Mouse (Mus musculus) adrenal gland, adult 2 months (tissue): ENCODE results near the gene Ube2z. TPM values are rescaled to one million over a fixed set of nuclear protein-coding genes. Genes with fewer than 3 reads are reported as not detected.

Source experiments
- DNase-seq: peaks from one replicate; pipeline ENCODE4 v3.0.0; 2021
- polyA plus RNA-seq: library from polyadenylated mRNA; depleted of rRNA; stranded (reverse); fragments of >200 nt; gene quantifications from 2 replicates; pipeline ENCODE4 v1.2.3, GENCODE M21; 2012
- total RNA-seq, 2 experiments: library from RNA; stranded (reverse); gene quantifications; 2 replicates each; pipeline ENCODE4 v1.2.3; 2021

Ube2z gene
- total and polyA plus RNA-seq, 3 experiments, result 20.7 to 46.5 (median 45.3) TPM

GRCm38 (mm10) chr11:96058309-96058708, 6.9 kb downstream of the Ube2z start:
- DNase-seq, result no peak

- DNase-seq, result no peak
These were observed 14.3 kb downstream of the Ube2z start for GRCm38 (mm10) chr11:96050854-96051253.

- DNase-seq, result no peak
These were observed 15.2 kb downstream of the Ube2z start for GRCm38 (mm10) chr11:96049939-96050338.

- no peak for DNase-seq
These were observed 17.5 kb downstream of the Ube2z start for GRCm38 (mm10) chr11:96047469-96048373.

- no peak for DNase-seq
These were observed 18.4 kb downstream of the Ube2z start for GRCm38 (mm10) chr11:96046793-96047192.

- no peak for DNase-seq
These were observed 19.2 kb downstream of the Ube2z start for GRCm38 (mm10) chr11:96046028-96046427.

- DNase-seq, result no peak
These were observed 20.2 kb downstream of the Ube2z start for GRCm38 (mm10) chr11:96044803-96045567.

- DNase-seq, result no peak
These were observed 26.6 kb downstream of the Ube2z start for GRCm38 (mm10) chr11:96038560-96038959.

- DNase-seq, result no peak
These were observed 27.7 kb downstream of the Ube2z start for GRCm38 (mm10) chr11:96037499-96037898.

GRCm38 (mm10) chr11:96035133-96035532, 30.1 kb downstream of the Ube2z start:
- no peak for DNase-seq

- peak; percentile 95 for DNase-seq
These were observed 30.6 kb downstream of the Ube2z start, which contains the start of gene Snf8 for GRCm38 (mm10) chr11:96034596-96035052. Gene Snf8 (plus strand): TSS chr11:96034885.

- no peak for DNase-seq
These were observed 31.1 kb downstream of the Ube2z start for GRCm38 (mm10) chr11:96034116-96034515.

GRCm38 (mm10) chr11:96033264-96033663, 31.9 kb downstream of the Ube2z start:
- no peak for DNase-seq

- DNase-seq, result no peak
These were observed 33.5 kb downstream of the Ube2z start for GRCm38 (mm10) chr11:96031701-96032100.

- DNase-seq, result no peak
These were observed 34.6 kb downstream of the Ube2z start for GRCm38 (mm10) chr11:96030571-96030970.

GRCm38 (mm10) chr11:96028130-96028529, 37.1 kb downstream of the Ube2z start:
- DNase-seq, result no peak

GRCm38 (mm10) chr11:96020622-96021021, 44.6 kb downstream of the Ube2z start:
- no peak for DNase-seq

- DNase-seq, result peak; percentile 91
These were observed 47.2 kb downstream of the Ube2z start for GRCm38 (mm10) chr11:96017941-96018351.

GRCm38 (mm10) chr11:96015421-96015820, 49.8 kb downstream of the Ube2z start:
- no peak for DNase-seq

- DNase-seq, result no peak
These were observed 53.2 kb downstream of the Ube2z start for GRCm38 (mm10) chr11:96011982-96012381.

- no peak for DNase-seq
These were observed 56.4 kb downstream of the Ube2z start for GRCm38 (mm10) chr11:96008827-96009226.

GRCm38 (mm10) chr11:96007516-96008235, 57.5 kb downstream of the Ube2z start:
- peak; percentile 49 for DNase-seq
